Mouse (Mus musculus): ENCODE results near the gene Echdc3.

The Echdc3 gene

DNA sequence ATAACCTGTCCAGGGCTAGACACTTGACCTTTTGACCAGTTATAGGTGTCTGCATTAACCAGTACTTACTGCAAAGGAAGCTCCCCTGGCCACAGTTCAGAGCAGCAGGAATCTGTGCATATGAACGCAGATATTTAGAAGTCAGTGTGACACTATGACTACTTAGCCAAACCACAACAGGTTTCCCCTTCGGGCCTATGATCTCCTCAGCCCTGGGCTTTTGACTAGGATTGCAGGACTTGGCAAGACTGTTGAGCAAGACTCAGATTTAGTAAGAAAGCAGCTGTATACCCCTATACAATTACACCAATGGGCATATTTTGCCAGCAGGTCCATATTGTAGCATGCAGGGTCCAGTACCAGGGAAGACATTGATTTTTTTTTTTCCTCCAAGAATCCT, 44.3 kb downstream of the Echdc3 start:
- DNase-seq (ENCODE audit: low read depth, low spot score), result no peak

GRCm38 (mm10) chr2:6167843-6168558, 44.8 kb downstream of the Echdc3 start:
- peak; percentile 47 for DNase-seq (ENCODE audit: low read depth, low spot score)

DNA sequence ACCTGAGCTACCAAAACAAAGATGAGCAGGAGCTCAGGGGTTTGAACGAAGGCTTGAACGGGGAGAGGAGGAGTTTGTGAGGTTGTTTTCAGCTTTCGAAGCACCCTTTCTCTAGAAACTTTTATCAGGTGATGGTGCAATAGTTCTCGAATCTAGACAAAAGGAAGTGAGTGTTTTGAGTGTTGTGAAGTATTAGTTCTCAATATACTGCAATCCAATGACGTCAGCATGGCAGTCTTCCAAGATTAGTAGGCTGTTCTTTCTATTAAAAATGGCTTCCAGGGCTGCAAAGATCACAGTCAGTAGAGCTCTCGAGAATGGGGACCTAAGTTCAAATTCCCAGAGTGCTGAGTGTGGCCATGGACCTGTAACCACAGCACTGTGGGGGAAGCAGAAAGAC, 47.1 kb downstream of the Echdc3 start:
- DNase-seq (ENCODE audit: low read depth, low spot score), result no peak

DNA sequence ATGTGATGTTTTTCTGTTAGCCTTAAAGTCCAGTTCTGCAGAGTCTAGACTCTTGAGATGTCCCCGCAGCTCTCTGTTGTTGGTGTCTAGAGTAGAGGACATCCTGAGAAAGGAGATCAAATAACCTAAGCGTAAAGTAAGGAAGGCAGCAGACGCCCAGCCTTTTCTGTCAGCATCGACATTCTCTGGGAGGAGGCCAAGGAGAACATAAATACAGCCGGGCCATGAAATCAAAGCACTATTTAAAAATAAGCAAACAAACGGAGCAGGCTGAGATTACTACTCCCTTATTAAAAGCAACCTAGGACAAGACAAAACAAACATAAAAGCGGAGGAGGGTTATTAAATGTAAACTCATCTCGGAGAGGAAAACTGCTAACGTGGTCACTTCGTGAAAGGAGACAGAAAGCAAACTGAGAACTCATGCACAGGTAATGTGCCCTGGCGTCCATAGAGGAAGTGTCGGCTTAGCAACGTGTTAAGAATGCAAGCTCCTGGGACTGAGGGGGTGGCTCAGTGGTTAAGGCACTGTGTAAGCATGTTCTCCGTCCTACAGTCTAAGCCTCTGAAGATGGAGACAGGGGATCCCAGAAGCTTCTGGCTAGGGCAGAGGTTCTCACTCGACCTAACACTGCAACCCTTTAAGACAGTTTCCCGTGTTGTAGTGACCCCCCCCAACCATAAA, 48.1 kb downstream of the Echdc3 start:
- DNase-seq (ENCODE audit: low read depth, low spot score), result no peak

- no peak for DNase-seq (ENCODE audit: low read depth, low spot score)
These were observed 50.3 kb downstream of the Echdc3 start for GRCm38 (mm10) chr2:6162366-6163040.

- DNase-seq (ENCODE audit: low read depth, low spot score), result no peak
These were observed 53.1 kb downstream of the Echdc3 start for GRCm38 (mm10) chr2:6159735-6160134.

DNA sequence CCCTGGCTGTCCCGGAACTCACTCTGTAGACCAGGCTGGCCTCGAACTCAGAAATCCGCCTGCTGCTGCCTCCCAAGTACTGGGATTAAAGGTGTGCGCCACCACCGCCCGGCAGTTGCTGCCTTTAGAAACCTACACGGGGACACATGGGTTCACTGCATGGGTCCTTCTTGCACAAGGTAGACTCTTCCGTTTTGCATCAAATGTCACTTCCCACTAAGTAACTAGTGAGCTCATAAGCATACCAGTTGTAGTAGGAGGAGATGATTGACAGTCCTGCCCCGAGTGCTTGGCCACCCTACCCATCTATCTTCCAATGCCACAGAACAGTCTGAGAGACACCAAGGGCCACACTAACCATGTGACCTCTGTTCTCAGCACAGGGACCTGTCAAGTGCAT, 53.6 kb downstream of the Echdc3 start:
- DNase-seq (ENCODE audit: low read depth, low spot score), result no peak

- no peak for DNase-seq (ENCODE audit: low read depth, low spot score)
These were observed 55.2 kb downstream of the Echdc3 start for GRCm38 (mm10) chr2:6157635-6158034.

- DNase-seq (ENCODE audit: low read depth, low spot score), result no peak
These were observed 55.6 kb downstream of the Echdc3 start for GRCm38 (mm10) chr2:6157208-6157607.

DNA sequence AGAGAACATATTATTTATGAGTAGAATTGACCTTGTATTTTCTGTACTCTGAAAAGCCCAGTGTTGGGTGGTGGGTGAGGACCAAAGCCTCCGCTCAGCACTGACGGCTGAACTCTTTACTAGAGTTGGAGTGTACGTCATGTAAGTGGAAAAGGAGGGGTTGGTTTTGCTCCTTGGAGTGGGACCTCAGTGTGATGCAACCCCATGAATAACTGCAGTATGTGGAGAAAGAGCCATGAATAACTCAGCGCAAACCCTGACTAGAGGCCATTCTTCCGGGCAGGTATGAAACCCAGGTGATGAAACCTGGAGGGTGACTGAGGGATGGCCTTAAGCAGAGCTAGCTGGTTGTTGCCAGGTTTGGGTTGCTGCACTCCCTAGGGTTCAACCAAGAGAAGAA, 63.0 kb downstream of the Echdc3 start:
- no peak for DNase-seq (ENCODE audit: low read depth, low spot score)

DNA sequence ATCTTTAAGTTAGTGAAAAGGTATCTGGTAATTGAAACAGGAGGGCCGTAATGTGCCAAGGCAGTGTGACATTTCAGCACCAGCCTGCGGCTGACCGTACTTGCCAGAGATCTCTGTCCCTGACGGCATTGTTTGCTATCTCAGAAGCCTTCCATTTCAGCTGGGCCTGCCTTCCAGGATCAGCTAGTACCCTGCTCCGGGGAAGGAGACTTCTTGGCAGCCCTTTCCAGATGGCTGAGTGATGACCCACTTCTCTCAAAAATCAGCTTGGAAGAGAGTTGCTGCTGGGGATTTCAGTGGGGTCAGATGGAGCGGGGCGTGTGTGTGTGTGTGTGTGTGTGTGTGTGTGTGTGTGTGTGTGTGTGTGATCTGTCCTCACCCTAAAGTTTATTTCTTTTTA, 65.9 kb downstream of the Echdc3 start:
- no peak for DNase-seq (ENCODE audit: low read depth, low spot score)

GRCm38 (mm10) chr2:6146257-6146656, 66.6 kb downstream of the Echdc3 start:
- DNase-seq (ENCODE audit: low read depth, low spot score), result no peak

GRCm38 (mm10) chr2:6145611-6146010, 67.2 kb downstream of the Echdc3 start:
- DNase-seq (ENCODE audit: low read depth, low spot score), result no peak

DNA sequence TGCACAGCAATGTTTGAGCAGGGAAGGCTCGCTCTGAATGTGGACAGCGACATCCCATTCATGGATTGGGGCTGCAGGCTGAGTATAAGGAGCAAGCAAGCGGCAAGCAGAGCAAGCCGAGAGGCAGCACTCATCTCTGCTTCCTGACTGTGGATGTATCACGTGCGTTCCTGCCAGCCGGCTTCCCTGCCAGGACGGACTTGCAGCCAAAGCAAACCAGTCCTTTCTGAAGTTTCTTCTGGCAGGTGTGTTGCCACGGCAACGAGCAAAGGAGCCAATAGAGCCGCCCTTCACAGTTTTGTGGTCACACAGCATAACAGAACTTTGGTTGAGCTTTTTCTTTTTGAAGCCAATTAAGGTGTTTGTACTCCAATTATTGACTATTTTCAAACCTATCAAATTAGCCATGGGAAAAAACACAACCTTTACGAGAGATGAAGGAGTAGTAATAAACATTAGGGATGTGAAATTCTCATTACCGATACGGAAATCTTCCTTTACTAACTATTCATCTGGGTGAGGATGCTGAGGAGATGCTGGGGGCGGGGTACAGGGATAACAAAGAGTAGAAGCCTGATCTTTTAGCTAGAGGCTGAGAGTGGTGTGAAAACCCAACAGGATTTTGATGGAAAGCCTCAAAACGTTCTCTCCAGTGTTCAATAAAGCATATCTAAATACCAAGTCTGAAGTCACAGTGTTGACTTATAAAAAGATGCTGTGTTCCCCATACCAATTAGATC, 69.7 kb downstream of the Echdc3 start:
- no peak for DNase-seq (ENCODE audit: low read depth, low spot score)

DNA sequence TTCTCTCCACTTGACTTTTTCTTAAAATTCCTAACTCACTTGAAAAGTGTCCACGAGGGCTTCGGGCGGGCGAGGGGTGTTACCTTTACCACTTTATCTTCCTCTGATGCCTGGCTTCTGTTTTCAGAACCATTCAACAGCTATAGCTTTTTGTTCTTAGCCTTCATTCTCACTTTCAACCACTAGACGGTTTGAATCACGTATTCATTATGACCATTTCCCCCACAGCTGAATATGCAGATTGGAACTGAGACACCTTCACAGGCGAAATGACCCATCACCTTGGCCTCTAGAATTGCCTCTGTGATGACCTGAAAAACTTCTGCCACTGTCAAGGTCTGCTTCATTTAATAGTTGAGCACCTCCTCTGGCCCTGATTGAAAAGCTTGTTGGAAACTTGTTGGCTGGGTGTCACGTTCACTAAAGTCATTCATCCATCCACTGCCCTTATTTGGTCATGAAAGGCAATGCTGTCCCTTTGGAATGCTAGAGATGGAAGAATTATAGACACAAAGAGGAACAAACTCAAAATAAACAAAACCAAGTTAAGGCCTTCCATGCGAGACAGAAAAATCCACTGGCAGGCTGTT, 72.2 kb downstream of the Echdc3 start:
- DNase-seq (ENCODE audit: low read depth, low spot score), result no peak
